Mouse (Mus musculus) layer of hippocampus, adult 9-10 months (tissue): ENCODE results near the gene Prdm11.

Source experiments
- DNase-seq: peaks from one replicate; pipeline ENCODE4 v3.0.0; 2022; ENCODE audit warnings: low spot score

Prdm11 gene

DNA sequence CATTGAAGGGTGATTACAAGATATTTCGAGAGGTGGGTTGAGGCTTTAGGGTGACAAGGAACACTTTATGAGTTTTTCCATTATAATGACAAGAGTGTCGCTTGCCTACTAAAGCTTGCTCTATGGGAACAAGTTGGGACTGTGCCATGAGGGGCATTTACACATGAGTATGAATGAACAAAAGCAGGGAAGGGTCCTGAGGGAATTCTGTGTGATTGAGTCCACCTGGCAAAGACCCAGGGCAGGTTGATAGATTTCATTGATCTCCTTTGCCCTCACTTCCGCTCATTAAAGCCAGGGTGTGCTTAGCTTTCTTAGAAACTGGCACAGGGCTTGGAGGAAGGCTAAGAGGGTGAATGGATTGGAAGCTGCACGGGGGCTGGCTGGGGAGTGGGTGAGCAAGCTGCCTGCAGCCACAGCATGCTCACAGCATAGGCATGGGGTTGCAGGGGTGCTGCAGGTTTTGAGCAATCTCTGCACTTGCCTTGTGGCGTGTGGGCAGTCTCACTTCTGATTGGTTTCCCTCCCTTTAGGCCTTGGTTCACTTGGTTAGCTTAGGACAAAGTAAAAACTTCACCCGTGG lies 121.2 kb downstream of the Prdm11 start:
- DNase-seq, result no peak

GRCm38 (mm10) chr2:92920709-92921108 lies 125.3 kb downstream of the Prdm11 start:
- no peak for DNase-seq

- DNase-seq, result no peak
These were observed 128.4 kb downstream of the Prdm11 start for GRCm38 (mm10) chr2:92917405-92918142.

- no peak for DNase-seq
These were observed 130.0 kb downstream of the Prdm11 start for GRCm38 (mm10) chr2:92915659-92916631.
